Mouse (Mus musculus): ENCODE data around the gene Tmem18. TPM values are rescaled to one million over a fixed set of nuclear protein-coding genes. Genes with fewer than 3 reads are reported as not detected.
A peak's percentile ranks its signal among the peaks of the same experiment; 100 is the strongest.

The Tmem18 gene
- polyA plus RNA-seq, 1 experiment from 2014 or later = 28.7 TPM

- Histone ChIP-seq H3K27me3 (ENCODE audit: control insufficient read depth, insufficient read depth, low read length) (no peaks in the 10 kb centered on the region), H3K27ac (ENCODE audit: low read length) (no peak overlapping the region), H3K36me3 (ENCODE audit: control insufficient read depth, insufficient read depth, low read length) (peaks cover 14% of the 10 kb centered on the region), H3K9ac (ENCODE audit: low read length) (no peak overlapping the region), H3K9me3 (replicated peaks; ENCODE audit: control insufficient read depth, low read length) (no peaks in the 10 kb centered on the region), H3K4me1 (ENCODE audit: control insufficient read depth, insufficient read depth, low read length) (no peaks in the 10 kb centered on the region), H3K4me3 (replicated peaks; ENCODE audit: low read length) (no peak overlapping the region), H3K4me2 (ENCODE audit: low read depth, low read length) (no peak overlapping the region)
- no peak for ATAC-seq (ENCODE audit: insufficient read depth, low FRiP score)
- WGBS = 86% methylated on average over 5 of the region's 5 CpGs
These were observed 7.6 kb downstream of the Tmem18 start for GRCm38 (mm10) chr12:30591832-30592231.

GRCm38 (mm10) chr12:30596818-30597407, 12.7 kb downstream of the Tmem18 start:
- 40% methylated on average over 8 of the region's 8 CpGs for WGBS
- no peak overlapping the region for H3K4me3 ChIP-seq (replicated peaks; ENCODE audit: low read length)
- no peak overlapping the region for H3K4me2 ChIP-seq (ENCODE audit: low read depth, low read length)
- H3K36me3 ChIP-seq (ENCODE audit: control insufficient read depth, insufficient read depth, low read length) = no peaks in the 10 kb centered on the region
- no peaks in the 10 kb centered on the region for H3K27me3 ChIP-seq (ENCODE audit: control insufficient read depth, insufficient read depth, low read length)
- H3K27ac ChIP-seq (ENCODE audit: low read length) = no peak overlapping the region
- H3K9me3 ChIP-seq (replicated peaks; ENCODE audit: control insufficient read depth, low read length) = no peaks in the 10 kb centered on the region
- peak; percentile 37; the same call in 1 of the 2 replicates for ATAC-seq (ENCODE audit: insufficient read depth, low FRiP score)
- H3K4me1 ChIP-seq (ENCODE audit: control insufficient read depth, insufficient read depth, low read length) = no peaks in the 10 kb centered on the region
- H3K9ac ChIP-seq (ENCODE audit: low read length) = no peak overlapping the region

- Histone ChIP-seq H3K27me3 (ENCODE audit: control insufficient read depth, insufficient read depth, low read length) (no peaks in the 10 kb centered on the region), H3K27ac (ENCODE audit: low read length) (no peak overlapping the region), H3K9ac (ENCODE audit: low read length) (no peak overlapping the region), H3K4me2 (ENCODE audit: low read depth, low read length) (no peak overlapping the region), H3K4me1 (ENCODE audit: control insufficient read depth, insufficient read depth, low read length) (no peaks in the 10 kb centered on the region), H3K4me3 (replicated peaks; ENCODE audit: low read length) (no peak overlapping the region), H3K9me3 (replicated peaks; ENCODE audit: control insufficient read depth, low read length) (no peaks in the 10 kb centered on the region), H3K36me3 (ENCODE audit: control insufficient read depth, insufficient read depth, low read length) (no peaks in the 10 kb centered on the region)
- no peak for ATAC-seq (ENCODE audit: insufficient read depth, low FRiP score)
- 41% methylated on average over 3 of the region's 3 CpGs for WGBS
These were observed 14.7 kb downstream of the Tmem18 start for GRCm38 (mm10) chr12:30598955-30599354.

- H3K9ac ChIP-seq (ENCODE audit: low read length) = no peak overlapping the region
- H3K27ac ChIP-seq (ENCODE audit: low read length) = no peak overlapping the region
- H3K27me3 ChIP-seq (ENCODE audit: control insufficient read depth, insufficient read depth, low read length) = no peaks in the 10 kb centered on the region
- no peaks in the 10 kb centered on the region for H3K9me3 ChIP-seq (replicated peaks; ENCODE audit: control insufficient read depth, low read length)
- 57% methylated on average over 2 of the region's 2 CpGs for WGBS
- no peaks in the 10 kb centered on the region for H3K4me1 ChIP-seq (ENCODE audit: control insufficient read depth, insufficient read depth, low read length)
- no peak overlapping the region for H3K4me2 ChIP-seq (ENCODE audit: low read depth, low read length)
- no peaks in the 10 kb centered on the region for H3K36me3 ChIP-seq (ENCODE audit: control insufficient read depth, insufficient read depth, low read length)
- H3K4me3 ChIP-seq (replicated peaks; ENCODE audit: low read length) = no peak overlapping the region
- no peak for ATAC-seq (ENCODE audit: insufficient read depth, low FRiP score)
These were observed 15.2 kb downstream of the Tmem18 start for GRCm38 (mm10) chr12:30599474-30599873.

- Histone ChIP-seq H3K27ac (ENCODE audit: low read length) (no peak overlapping the region), H3K4me3 (replicated peaks; ENCODE audit: low read length) (no peak overlapping the region), H3K4me1 (ENCODE audit: control insufficient read depth, insufficient read depth, low read length) (no peaks in the 10 kb centered on the region), H3K36me3 (ENCODE audit: control insufficient read depth, insufficient read depth, low read length) (no peaks in the 10 kb centered on the region), H3K4me2 (ENCODE audit: low read depth, low read length) (no peak overlapping the region), H3K9me3 (replicated peaks; ENCODE audit: control insufficient read depth, low read length) (no peaks in the 10 kb centered on the region), H3K27me3 (ENCODE audit: control insufficient read depth, insufficient read depth, low read length) (no peaks in the 10 kb centered on the region), H3K9ac (ENCODE audit: low read length) (no peak overlapping the region)
- 82% methylated on average over 2 of the region's 2 CpGs for WGBS
- no peak for ATAC-seq (ENCODE audit: insufficient read depth, low FRiP score)
These were observed 15.8 kb downstream of the Tmem18 start for GRCm38 (mm10) chr12:30599997-30600396.

GRCm38 (mm10) chr12:30604012-30604411, 19.8 kb downstream of the Tmem18 start:
- 75% methylated on average over 9 of the region's 9 CpGs for WGBS
- Histone ChIP-seq H3K4me2 (ENCODE audit: low read depth, low read length) (no peak overlapping the region), H3K36me3 (ENCODE audit: control insufficient read depth, insufficient read depth, low read length) (no peaks in the 10 kb centered on the region), H3K9ac (ENCODE audit: low read length) (no peak overlapping the region), H3K4me1 (ENCODE audit: control insufficient read depth, insufficient read depth, low read length) (no peaks in the 10 kb centered on the region), H3K27me3 (ENCODE audit: control insufficient read depth, insufficient read depth, low read length) (no peaks in the 10 kb centered on the region), H3K4me3 (replicated peaks; ENCODE audit: low read length) (no peak overlapping the region), H3K27ac (ENCODE audit: low read length) (no peak overlapping the region), H3K9me3 (replicated peaks; ENCODE audit: control insufficient read depth, low read length) (no peaks in the 10 kb centered on the region)
- no peak for ATAC-seq (ENCODE audit: insufficient read depth, low FRiP score)

- Histone ChIP-seq H3K27me3 (ENCODE audit: control insufficient read depth, insufficient read depth, low read length) (no peaks in the 10 kb centered on the region), H3K36me3 (ENCODE audit: control insufficient read depth, insufficient read depth, low read length) (no peaks in the 10 kb centered on the region), H3K4me3 (replicated peaks; ENCODE audit: low read length) (no peak overlapping the region), H3K9me3 (replicated peaks; ENCODE audit: control insufficient read depth, low read length) (no peaks in the 10 kb centered on the region), H3K27ac (ENCODE audit: low read length) (no peak overlapping the region), H3K4me2 (ENCODE audit: low read depth, low read length) (no peak overlapping the region), H3K9ac (ENCODE audit: low read length) (no peak overlapping the region), H3K4me1 (ENCODE audit: control insufficient read depth, insufficient read depth, low read length) (no peaks in the 10 kb centered on the region)
- WGBS = 79% methylated on average over 6 of the region's 6 CpGs
- ATAC-seq (ENCODE audit: insufficient read depth, low FRiP score) = no peak
These were observed 20.6 kb downstream of the Tmem18 start for GRCm38 (mm10) chr12:30604876-30605275.

- ATAC-seq (ENCODE audit: insufficient read depth, low FRiP score) = no peak
- 85% methylated on average over 6 of the region's 6 CpGs for WGBS
- Histone ChIP-seq H3K27ac (ENCODE audit: low read length) (no peak overlapping the region), H3K36me3 (ENCODE audit: control insufficient read depth, insufficient read depth, low read length) (no peaks in the 10 kb centered on the region), H3K27me3 (ENCODE audit: control insufficient read depth, insufficient read depth, low read length) (no peaks in the 10 kb centered on the region), H3K9ac (ENCODE audit: low read length) (no peak overlapping the region), H3K4me2 (ENCODE audit: low read depth, low read length) (no peak overlapping the region), H3K4me1 (ENCODE audit: control insufficient read depth, insufficient read depth, low read length) (no peaks in the 10 kb centered on the region), H3K9me3 (replicated peaks; ENCODE audit: control insufficient read depth, low read length) (no peaks in the 10 kb centered on the region), H3K4me3 (replicated peaks; ENCODE audit: low read length) (no peak overlapping the region)
These were observed 21.7 kb downstream of the Tmem18 start for GRCm38 (mm10) chr12:30605941-30606340.

- no peak overlapping the region for H3K4me2 ChIP-seq (ENCODE audit: low read depth, low read length)
- no peak overlapping the region for H3K27ac ChIP-seq (ENCODE audit: low read length)
- no peaks in the 10 kb centered on the region for H3K27me3 ChIP-seq (ENCODE audit: control insufficient read depth, insufficient read depth, low read length)
- ATAC-seq (ENCODE audit: insufficient read depth, low FRiP score) = no peak
- 77% methylated on average over 8 of the region's 8 CpGs for WGBS
- no peaks in the 10 kb centered on the region for H3K4me1 ChIP-seq (ENCODE audit: control insufficient read depth, insufficient read depth, low read length)
- H3K36me3 ChIP-seq (ENCODE audit: control insufficient read depth, insufficient read depth, low read length) = no peaks in the 10 kb centered on the region
- H3K9me3 ChIP-seq (replicated peaks; ENCODE audit: control insufficient read depth, low read length) = no peaks in the 10 kb centered on the region
- H3K9ac ChIP-seq (ENCODE audit: low read length) = no peak overlapping the region
- H3K4me3 ChIP-seq (replicated peaks; ENCODE audit: low read length) = no peak overlapping the region
These were observed 22.5 kb downstream of the Tmem18 start for GRCm38 (mm10) chr12:30606743-30607142.

Measured in stomach, embryonic 16.5 days (tissue).